Mouse (Mus musculus): ENCODE measurements around the gene H2-M10.6.

H2-M10.6 gene

GRCm38 (mm10) chr17:36840961-36841445 lies 29.0 kb downstream of the H2-M10.6 start:
- no peak for DNase-seq (ENCODE audit: low read depth in 1 of 2, low spot score in 2 of 2)

GRCm38 (mm10) chr17:36843696-36844095 lies 31.7 kb downstream of the H2-M10.6 start:
- no peak for DNase-seq (ENCODE audit: low read depth in 1 of 2, low spot score in 2 of 2)

- DNase-seq (ENCODE audit: low read depth in 1 of 2, low spot score in 2 of 2) = no peak
Measured at GRCm38 (mm10) chr17:36844286-36844719, 32.3 kb downstream of the H2-M10.6 start.

GRCm38 (mm10) chr17:36844725-36845124 lies 32.8 kb downstream of the H2-M10.6 start:
- no peak for DNase-seq (ENCODE audit: low read depth in 1 of 2, low spot score in 2 of 2)

GRCm38 (mm10) chr17:36848911-36849310 lies 36.9 kb downstream of the H2-M10.6 start:
- no peak for DNase-seq (ENCODE audit: low read depth in 1 of 2, low spot score in 2 of 2)

GRCm38 (mm10) chr17:36849992-36850391 lies 38.0 kb downstream of the H2-M10.6 start:
- no peak for DNase-seq (ENCODE audit: low read depth in 1 of 2, low spot score in 2 of 2)

- DNase-seq (ENCODE audit: low read depth in 1 of 2, low spot score in 2 of 2) = no peak
Measured at GRCm38 (mm10) chr17:36851200-36851599, 39.2 kb downstream of the H2-M10.6 start.

- no peak for DNase-seq (ENCODE audit: low read depth in 1 of 2, low spot score in 2 of 2)
Measured at GRCm38 (mm10) chr17:36851627-36852026, 39.7 kb downstream of the H2-M10.6 start.

GRCm38 (mm10) chr17:36855484-36855883 lies 43.5 kb downstream of the H2-M10.6 start:
- no peak for DNase-seq (ENCODE audit: low read depth in 1 of 2, low spot score in 2 of 2)

- DNase-seq (ENCODE audit: low read depth in 1 of 2, low spot score in 2 of 2) = no peak
Measured at GRCm38 (mm10) chr17:36856236-36856635, 44.3 kb downstream of the H2-M10.6 start.

- DNase-seq (ENCODE audit: low read depth in 1 of 2, low spot score in 2 of 2) = no peak
Measured at GRCm38 (mm10) chr17:36858181-36858580, 46.2 kb downstream of the H2-M10.6 start.

GRCm38 (mm10) chr17:36861680-36862079 lies 49.7 kb downstream of the H2-M10.6 start:
- DNase-seq (ENCODE audit: low read depth in 1 of 2, low spot score in 2 of 2) = no peak
